Mouse (Mus musculus) olfactory bulb, adult 2 months (tissue): ENCODE measurements around the gene Znhit2. TPM values are rescaled to one million over a fixed set of nuclear protein-coding genes. Genes with fewer than 3 reads are reported as not detected.

Experiments used
- H3K27ac ChIP-seq: fragments of 200-500 bp; 2 replicates; pipeline ENCODE4 v1.5.1; 2012; ENCODE audit warnings: low read depth, low read length; ENCODE audit not compliant: insufficient read depth
- H3K4me1 ChIP-seq: fragments of 200-500 bp; 2 replicates; pipeline ENCODE4 v1.6.1; 2012; ENCODE audit warnings: low read length; ENCODE audit not compliant: control insufficient read depth, insufficient read depth
- H3K4me3 ChIP-seq: fragments of 200-500 bp; 2 replicates; pipeline ENCODE4 v1.5.1; 2012; ENCODE audit warnings: mild to moderate bottlenecking, low read depth, low read length, moderate library complexity; ENCODE audit not compliant: insufficient read depth
- CTCF ChIP-seq: fragments of 200-500 bp; IDR thresholded peaks from 2 replicates; pipeline ENCODE4 v1.5.1; 2012; ENCODE audit warnings: low read depth, mild to moderate bottlenecking, low read length, moderate library complexity; ENCODE audit not compliant: insufficient read depth
- POLR2A ChIP-seq: fragments of 200-500 bp; IDR thresholded peaks from 2 replicates; pipeline ENCODE4 v1.6.1; 2012; ENCODE audit warnings: mild to moderate bottlenecking, low read depth, low read length, moderate library complexity; ENCODE audit not compliant: insufficient read depth
- WGBS: fragments of 180-500 bp; shearing (Covaris S2); methylation state at CpG from one replicate; pipeline ENCODE4 v1.1.7; 2018; 5-methylcytosine and 5-hydroxymethylcytosine counted together
- polyA plus RNA-seq: library from polyadenylated mRNA; stranded (reverse); fragments of >200 nt; gene quantifications from 2 replicates; pipeline ENCODE4 v1.2.4, GENCODE M21; 2012; ENCODE audit warnings: low replicate concordance; ENCODE audit not compliant: missing spikeins, insufficient read depth, insufficient read length

Znhit2 gene
- polyA plus RNA-seq, 1 experiment: not detected

DNA sequence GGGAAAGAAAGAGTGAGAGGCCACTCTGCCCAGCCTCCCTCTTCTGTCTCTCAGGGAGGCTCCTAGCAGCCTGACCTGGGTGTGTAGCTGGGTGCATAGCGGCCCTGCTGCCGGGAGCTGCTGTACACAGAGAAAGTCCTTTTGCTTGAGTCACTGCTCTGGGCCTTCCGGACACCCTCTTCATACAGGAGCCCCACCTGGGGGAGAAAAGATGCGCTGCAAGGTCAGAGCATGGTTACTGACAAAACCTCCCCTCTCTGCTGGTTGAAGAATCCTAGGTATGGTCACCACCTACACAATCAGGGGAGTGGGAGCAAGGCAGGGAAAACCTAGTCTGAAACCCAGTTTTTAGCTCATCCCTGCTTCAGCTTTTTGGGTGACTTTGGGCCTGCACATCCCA lies 8.0 kb downstream of the Znhit2 start:
- 88% methylated on average over 4 of the region's 4 CpGs for WGBS
- TF ChIP-seq CTCF (no peak), POLR2A (no peak)
- Histone ChIP-seq H3K4me1 (peaks cover 19% of the 10 kb centered on the region), H3K27ac (no peak overlapping the region), H3K4me3 (no peak overlapping the region)

DNA sequence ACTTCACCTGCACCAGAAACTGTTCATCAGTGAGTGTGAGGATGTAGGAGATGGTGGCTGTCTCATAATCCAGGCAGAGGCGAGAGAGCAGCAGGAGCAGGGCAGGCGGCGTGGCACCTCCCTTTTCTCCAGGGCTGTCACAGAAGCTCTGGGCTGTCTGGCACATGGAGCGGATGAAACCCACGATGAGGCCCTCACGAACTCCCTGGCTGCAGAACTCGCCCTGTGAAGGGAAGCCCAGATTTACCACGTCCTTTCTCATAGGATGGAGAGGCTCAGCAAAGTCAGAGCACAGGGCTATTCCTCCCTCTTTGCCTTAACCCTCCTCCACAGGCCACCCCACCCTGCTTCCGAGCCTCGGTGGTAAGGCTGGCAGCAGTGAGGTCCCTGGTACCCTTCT lies 8.9 kb downstream of the Znhit2 start:
- peaks cover 19% of the 10 kb centered on the region for H3K4me1 ChIP-seq
- H3K4me3 ChIP-seq: no peak overlapping the region
- no peak for TF ChIP-seq POLR2A
- no peak for TF ChIP-seq CTCF
- WGBS: 90% methylated on average over 10 of the region's 10 CpGs
- no peak overlapping the region for H3K27ac ChIP-seq

DNA sequence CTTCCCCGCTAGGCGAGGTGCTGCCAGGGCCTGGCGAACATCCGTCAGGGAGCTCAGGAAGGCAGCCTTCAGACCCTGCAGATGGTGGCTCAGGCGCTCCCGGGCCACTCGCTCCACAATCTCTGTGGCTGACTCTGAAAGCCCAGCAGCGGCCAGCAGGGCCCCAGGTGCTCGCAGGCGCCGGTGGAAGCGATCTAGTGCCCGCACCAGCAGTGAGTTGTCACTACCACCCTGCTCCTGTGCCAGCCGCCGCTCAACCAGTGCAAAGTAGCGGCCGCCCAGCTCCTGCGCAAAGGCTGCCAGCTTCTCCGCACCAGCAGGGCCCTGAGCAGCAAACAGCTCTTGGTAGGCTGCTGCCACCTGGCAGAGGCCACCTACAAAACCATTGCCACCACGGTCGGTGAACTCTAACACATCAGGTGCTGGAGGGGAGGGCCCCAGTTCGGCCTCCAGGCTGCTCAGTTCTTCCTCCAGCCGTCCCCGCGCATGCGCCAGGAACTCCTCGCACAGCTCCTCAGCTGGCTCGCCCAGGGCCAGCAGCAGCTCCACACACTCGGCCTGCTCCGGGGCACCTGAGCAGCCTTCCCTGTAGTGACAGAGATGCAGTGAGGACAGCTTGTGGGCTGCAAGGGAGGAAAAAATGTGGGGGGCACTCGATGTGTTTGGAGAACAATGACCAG lies 9.7 kb downstream of the Znhit2 start:
- TF ChIP-seq POLR2A (no peak), CTCF (no peak)
- no peak overlapping the region for H3K4me3 ChIP-seq
- 88% methylated on average over 31 of the region's 31 CpGs for WGBS

DNA sequence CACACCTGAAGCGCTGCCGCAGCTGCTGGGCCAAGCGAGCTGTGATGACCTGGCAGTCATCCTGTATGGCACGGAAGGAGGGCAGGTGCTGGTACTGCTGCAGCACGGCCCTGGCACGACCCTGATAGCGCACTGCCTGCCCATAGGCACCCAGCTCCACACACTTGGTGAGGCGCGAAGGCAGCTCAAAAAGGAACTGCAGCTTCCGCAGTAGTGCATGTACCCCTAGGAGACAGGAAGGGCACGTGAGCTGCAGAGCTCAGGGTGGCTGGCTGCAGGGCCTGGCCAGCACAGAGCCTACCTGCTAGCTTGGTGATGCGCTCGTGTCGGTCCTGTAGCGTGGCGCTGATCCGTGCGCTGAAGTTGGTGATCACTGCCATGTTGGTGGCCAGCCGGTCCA lies 10.3 kb downstream of the Znhit2 start:
- TF ChIP-seq POLR2A: no peak
- no peak for TF ChIP-seq CTCF
- no peak overlapping the region for H3K27ac ChIP-seq
- 92% methylated on average over 19 of the region's 19 CpGs for WGBS
- peaks cover 22% of the 10 kb centered on the region for H3K4me1 ChIP-seq
- H3K4me3 ChIP-seq: no peak overlapping the region

More for the DNA sequence above, 9.7 kb downstream of the Znhit2 start:
- Histone ChIP-seq H3K27ac (no peak overlapping the region), H3K4me1 (peaks cover 19% of the 10 kb centered on the region)

DNA sequence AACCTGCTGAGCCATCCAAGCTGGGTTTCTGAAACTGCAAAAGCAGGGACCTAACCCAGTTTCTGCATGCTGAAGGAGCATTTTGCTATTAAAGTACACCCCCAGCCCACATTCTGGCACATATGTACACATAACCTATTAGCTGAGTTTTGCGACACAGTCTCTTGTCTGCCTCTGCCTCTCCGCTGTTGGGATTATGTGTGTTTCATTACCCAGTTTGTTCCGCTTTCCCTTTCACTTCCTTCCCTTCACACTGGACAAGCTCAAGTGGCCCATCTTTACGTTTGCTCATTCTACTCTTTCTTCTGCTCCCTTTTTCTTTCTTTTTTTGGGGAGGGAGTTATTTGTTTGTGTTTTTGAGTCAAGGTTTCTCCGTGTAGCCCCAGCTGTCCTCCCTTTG lies 12.9 kb downstream of the Znhit2 start:
- Histone ChIP-seq H3K27ac (no peak overlapping the region), H3K4me1 (peaks cover 8% of the 10 kb centered on the region), H3K4me3 (no peak overlapping the region)
- TF ChIP-seq CTCF (no peak), POLR2A (no peak)
- WGBS: 92% methylated on average over 5 of the region's 5 CpGs

DNA sequence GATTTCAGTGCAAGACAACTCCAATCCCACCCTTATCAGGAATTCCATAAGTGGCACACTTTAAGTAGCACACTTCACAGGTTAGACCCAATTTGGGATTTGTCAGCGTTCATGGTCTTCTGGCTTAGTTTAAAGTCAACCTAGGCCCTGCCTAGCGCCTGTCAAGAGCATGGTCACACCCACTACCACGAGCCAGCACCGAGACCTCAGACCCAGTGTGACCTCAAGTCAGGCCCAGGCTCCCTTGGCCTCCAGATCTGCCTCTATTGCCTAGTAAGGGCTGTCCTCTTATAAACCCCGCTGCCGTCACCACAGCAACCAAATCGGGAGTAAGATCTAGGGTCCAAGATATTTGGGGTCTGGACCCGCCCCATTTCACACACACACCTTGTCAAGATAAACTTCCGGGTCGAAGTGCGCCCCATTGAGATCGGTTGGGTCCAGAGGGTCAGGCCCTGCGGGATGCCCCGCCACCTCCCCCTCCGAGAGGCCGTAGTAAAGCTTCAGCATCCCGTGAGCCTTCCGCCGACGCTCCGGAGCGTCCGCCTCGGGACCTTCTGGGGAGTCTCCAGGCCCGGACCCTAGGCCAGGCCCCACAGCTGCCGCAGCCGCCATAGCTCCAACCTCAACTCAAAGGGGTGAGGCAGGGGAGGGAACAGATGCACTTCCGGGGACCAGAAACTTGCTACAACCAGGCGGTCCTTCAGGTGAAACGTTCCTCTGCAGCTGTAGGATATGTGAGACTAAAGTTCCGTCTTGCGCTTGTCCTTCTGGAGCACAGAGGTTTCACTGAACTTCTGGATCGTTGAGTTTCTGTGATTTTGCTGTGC lies 15.8 kb downstream of the Znhit2 start, which contains the start of gene Vps51:
TSS of gene Vps51 (minus strand) at position 668 of the 830 bp plus-strand sequence.
- under 1% methylated on average over 33 of the region's 33 CpGs for WGBS
- peaks cover 8% of the 10 kb centered on the region for H3K4me1 ChIP-seq
- peak within 1 kb of the TSS; percentile 17; the same call in 1 of the 2 replicates for H3K27ac ChIP-seq
- peak within 1 kb of the TSS; percentile 68 for H3K4me3 ChIP-seq
- TF ChIP-seq POLR2A (peak; percentile 43; the same call in 1 of the 2 replicates), CTCF (no peak)

DNA sequence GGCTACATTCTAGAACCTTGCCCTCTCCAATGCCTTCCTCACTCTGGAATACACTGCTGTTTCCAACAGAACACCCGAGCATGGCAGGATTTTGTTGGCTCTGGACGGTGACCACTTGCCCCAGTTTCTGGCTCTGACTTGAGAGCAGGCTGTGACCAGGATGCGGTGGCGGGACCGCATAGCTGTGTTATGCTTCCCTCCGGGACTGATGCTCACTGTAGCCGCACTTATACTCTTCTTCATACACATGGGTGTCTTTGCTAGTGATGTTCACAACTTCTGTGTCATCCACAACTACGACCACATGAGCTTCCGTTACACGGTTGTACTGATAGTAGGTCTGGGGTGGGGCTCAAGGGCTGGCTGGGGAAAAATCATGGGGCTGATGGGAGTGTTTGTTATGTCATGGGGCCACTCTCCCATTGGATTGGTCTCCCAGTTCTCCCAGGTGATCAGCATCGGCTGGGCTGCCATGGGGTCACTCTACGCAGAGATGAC lies 19.0 kb downstream of the Znhit2 start, which contains the start of gene Tmem262:
TSS of gene Tmem262 (plus strand) at position 51 of the 498 bp plus-strand sequence.
- Histone ChIP-seq H3K4me1 (peaks cover 13% of the 10 kb centered on the region), H3K4me3 (no peak within 1 kb of the TSS), H3K27ac (no peak within 1 kb of the TSS)
- TF ChIP-seq CTCF: no peak
- TF ChIP-seq POLR2A: no peak
- 90% methylated on average over 12 of the region's 12 CpGs for WGBS

DNA sequence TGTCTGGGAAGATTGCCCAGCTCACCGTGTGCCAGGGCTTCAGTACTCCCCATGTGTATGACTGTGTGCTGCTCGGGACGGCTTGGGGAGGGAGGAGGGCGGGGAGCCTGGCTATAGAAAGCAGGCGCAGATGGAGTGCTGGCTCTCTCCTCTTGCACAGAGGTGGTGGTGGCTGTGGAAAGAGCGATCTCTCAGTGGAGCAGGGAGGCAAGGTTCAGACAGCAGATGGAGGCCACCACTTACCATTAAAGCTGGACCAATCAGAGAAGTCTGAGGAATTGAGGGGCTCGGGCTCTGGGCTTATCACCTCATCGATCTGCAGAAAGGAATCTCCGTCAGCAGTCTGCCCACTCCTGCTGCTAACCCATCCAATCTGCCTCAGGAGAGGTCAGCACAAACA lies 21.2 kb downstream of the Znhit2 start, which contains the start of gene Gm28374:
TSS of gene Gm28374 (minus strand) at position 101 of the 400 bp plus-strand sequence.
- WGBS: 75% methylated on average over 9 of the region's 9 CpGs
- no peak within 1 kb of the TSS for H3K4me3 ChIP-seq

More for the DNA sequence above, 21.2 kb downstream of the Znhit2 start, which contains the start of gene Gm28374:
- H3K4me1 ChIP-seq: peaks cover 14% of the 10 kb centered on the region
- no peak for TF ChIP-seq CTCF
- TF ChIP-seq POLR2A: no peak
- H3K27ac ChIP-seq: no peak within 1 kb of the TSS
